Mouse (Mus musculus): ENCODE results near the gene Ppm1j.

DNA sequence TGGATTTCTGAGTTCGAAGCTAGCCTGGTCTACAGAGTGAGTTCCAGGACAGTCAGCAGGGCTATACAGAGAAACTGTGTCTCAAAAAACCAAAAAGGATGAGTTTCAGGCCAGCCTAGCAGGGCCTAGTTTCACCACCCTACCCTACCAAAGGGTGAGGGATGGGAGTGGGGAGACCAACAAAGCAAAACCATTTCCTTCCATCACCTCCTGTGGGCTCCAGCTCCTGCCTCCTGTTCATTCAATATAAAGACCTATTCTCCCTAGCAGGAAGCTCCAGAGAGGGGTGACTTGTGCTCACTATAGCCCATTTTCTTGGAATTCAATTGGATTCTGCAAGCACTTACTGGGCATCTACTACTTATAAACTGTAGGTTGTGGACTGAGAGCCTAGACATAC lies 33.9 kb downstream of the Ppm1j start:
- TF ChIP-seq CHD2 (IDR thresholded peaks at IDR 0.05; ENCODE audit: low read depth, low read length), result no peak
- no peak for TF ChIP-seq ZNF384 (IDR thresholded peaks at IDR 0.05; ENCODE audit: low read depth, low read length)
- no peak for TF ChIP-seq ZC3H11A (IDR thresholded peaks at IDR 0.05; ENCODE audit: borderline replicate concordance, low read depth, low read length)
- TF ChIP-seq MAFK (IDR thresholded peaks at IDR 0.05; ENCODE audit: insufficient read depth, low read depth, low read length), result no peak
